Mouse (Mus musculus) intestine, embryonic 14.5 days (tissue): ENCODE data around the gene Gm38431. TPM values are rescaled to one million over a fixed set of nuclear protein-coding genes. Genes with fewer than 3 reads are reported as not detected.

Experiments used
- ATAC-seq: fragments of 200-750 bp; cut with Nextera tagmentation; replicated peaks from 2 replicates; pipeline ENCODE4 v1.8.0; 2017; ENCODE audit warnings: low read depth, moderate number of reproducible peaks, moderate TSS enrichment, moderate library complexity; ENCODE audit not compliant: low FRiP score, low TSS enrichment
- DNase-seq: peaks from one replicate; pipeline ENCODE4 v3.0.0-alpha.2; 2018; ENCODE audit warnings: low spot score
- H3K27ac ChIP-seq: fragments of 300-500 bp; sonication (generic); 2 replicates; pipeline ENCODE4 v1.5.1; 2014; ENCODE audit warnings: low read depth, mild to moderate bottlenecking, control low read depth
- H3K27me3 ChIP-seq: fragments of 300-500 bp; sonication (generic); replicated peaks from 2 replicates; pipeline ENCODE4 v1.6.1; 2014; ENCODE audit warnings: low read length, control low read depth; ENCODE audit not compliant: control insufficient read depth, insufficient read depth
- H3K36me3 ChIP-seq: fragments of 300-500 bp; sonication (generic); 2 replicates; pipeline ENCODE4 v1.6.1; 2014; ENCODE audit warnings: low read length, control low read depth; ENCODE audit not compliant: control insufficient read depth, insufficient read depth
- H3K4me1 ChIP-seq: fragments of 300-500 bp; sonication (generic); replicated peaks from 2 replicates; pipeline ENCODE4 v1.6.1; 2014; ENCODE audit warnings: low read length, control low read depth, mixed read lengths; ENCODE audit not compliant: control insufficient read depth, insufficient read depth
- H3K4me2 ChIP-seq: fragments of 300-500 bp; sonication (generic); 2 replicates; pipeline ENCODE4 v1.6.1; 2014; ENCODE audit warnings: low read length
- H3K4me3 ChIP-seq: fragments of 300-500 bp; sonication (generic); 2 replicates; pipeline ENCODE4 v1.5.1; 2014; ENCODE audit warnings: low read depth, low read length, control low read depth, mixed read lengths
- H3K9ac ChIP-seq: fragments of 300-500 bp; sonication (generic); 2 replicates; pipeline ENCODE4 v1.6.1; 2014; ENCODE audit warnings: mild to moderate bottlenecking, low read length
- H3K9me3 ChIP-seq: fragments of 300-500 bp; sonication (generic); 2 replicates; pipeline ENCODE4 v1.6.1; 2016; ENCODE audit warnings: low read length, control low read depth; ENCODE audit not compliant: control insufficient read depth
- whole genome bisulfite sequencing: fragments of 180-500 bp; shearing (Covaris S2); extraction: QIAGEN DNeasy Blood & Tissue Kit; methylation state at CpG from one replicate; pipeline ENCODE4 v1.1.7; 2014; 5-methylcytosine and 5-hydroxymethylcytosine counted together
- polyA plus RNA-seq: library from polyadenylated mRNA; unstranded; fragments of >200 nt; fragmentation: Nextera tagmentation; extraction: Ambion mirVana; gene quantifications from 2 replicates; pipeline ENCODE4 v1.2.1, GENCODE M21; 2014

Gm38431 gene
- polyA plus RNA-seq, 1 experiment from 2014 or later, result 3.7 TPM

DNA sequence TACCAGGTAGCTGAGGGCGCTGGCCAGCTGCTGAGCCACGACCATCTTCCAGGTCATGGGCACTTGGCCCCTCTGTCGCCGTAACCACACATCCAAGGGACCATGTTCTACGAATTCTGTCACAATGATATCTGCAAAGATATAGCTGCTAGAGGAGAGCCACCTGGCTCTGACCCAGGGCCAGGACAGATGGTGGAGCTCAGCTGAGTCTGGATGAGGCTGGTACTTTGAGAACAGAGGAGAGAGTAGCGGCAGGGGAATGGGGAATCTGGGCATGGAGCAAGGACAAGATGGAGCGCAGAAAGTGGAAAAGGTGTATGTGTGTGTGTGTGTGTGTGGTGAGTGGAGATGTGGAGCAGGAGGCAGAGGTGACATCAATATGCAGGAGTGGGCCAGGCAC is 22.4 kb upstream of the Gm38431 start:
- WGBS, result 88% methylated on average over 7 of the region's 7 CpGs
- no peak overlapping the region for H3K27ac ChIP-seq
- ATAC-seq, result no peak
- no peak overlapping the region for H3K9ac ChIP-seq
- H3K36me3 ChIP-seq, result no peaks in the 10 kb centered on the region
- H3K4me1 ChIP-seq, result no peaks in the 10 kb centered on the region
- DNase-seq, result no peak
- H3K4me2 ChIP-seq, result no peak overlapping the region
- no peaks in the 10 kb centered on the region for H3K9me3 ChIP-seq
- H3K27me3 ChIP-seq, result no peaks in the 10 kb centered on the region
- no peak overlapping the region for H3K4me3 ChIP-seq

DNA sequence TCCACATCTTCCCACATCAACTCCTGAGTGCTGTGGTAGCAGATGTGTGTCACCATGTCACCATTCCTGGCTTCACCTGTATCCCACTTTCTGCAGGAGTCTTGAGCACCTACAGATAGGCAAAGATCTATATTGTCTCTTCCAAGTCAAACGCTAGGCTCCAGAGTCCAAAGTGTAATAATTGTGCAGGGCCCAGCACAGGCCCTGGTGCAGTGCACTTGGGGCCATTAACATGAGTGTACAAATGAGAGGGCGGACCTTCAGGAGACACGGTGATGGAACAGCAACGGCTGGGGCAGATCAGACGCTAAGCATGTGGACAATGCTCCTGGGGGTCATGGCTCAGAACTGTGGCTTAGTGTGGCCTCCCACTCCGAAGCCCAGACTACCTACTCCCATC is 22.0 kb upstream of the Gm38431 start:
- Histone ChIP-seq H3K27ac (no peak overlapping the region), H3K27me3 (no peaks in the 10 kb centered on the region), H3K4me1 (no peaks in the 10 kb centered on the region), H3K36me3 (no peaks in the 10 kb centered on the region), H3K9ac (no peak overlapping the region), H3K9me3 (no peaks in the 10 kb centered on the region), H3K4me2 (no peak overlapping the region), H3K4me3 (no peak overlapping the region)
- 90% methylated on average over 6 of the region's 6 CpGs for WGBS
- no peak for ATAC-seq
- DNase-seq, result no peak

DNA sequence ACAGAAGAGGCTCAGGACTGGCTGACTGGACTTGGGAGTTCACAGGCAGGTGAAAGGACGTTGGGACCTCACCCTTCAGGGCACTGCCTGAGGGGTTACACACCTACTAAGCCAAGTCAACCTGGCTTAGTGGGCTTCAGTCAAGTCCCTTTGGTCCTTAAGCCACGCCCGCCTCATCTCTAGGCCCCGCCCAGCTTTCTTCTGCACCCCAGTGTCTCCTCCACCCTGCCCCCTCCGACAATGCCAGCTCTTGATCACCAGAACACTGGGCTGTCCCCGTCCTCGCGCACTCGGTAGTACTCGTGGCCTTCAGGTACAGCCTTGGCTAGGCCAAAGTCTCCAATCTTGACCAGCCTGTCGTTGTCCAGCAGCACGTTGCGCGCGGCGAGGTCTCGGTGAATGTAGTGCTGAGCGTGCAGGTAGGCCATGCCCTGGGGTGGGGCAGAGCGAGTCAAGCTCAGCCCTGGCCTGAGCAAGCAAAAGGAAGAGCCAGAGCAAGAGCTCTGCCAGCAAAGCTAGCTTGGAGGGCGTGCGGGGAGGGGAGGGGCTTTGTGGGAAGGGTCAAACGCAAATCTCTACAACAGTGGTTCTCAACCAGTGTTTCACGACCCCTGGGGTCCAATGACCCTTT is 15.9 kb upstream of the Gm38431 start:
- 40% methylated on average over 23 of the region's 23 CpGs for WGBS
- H3K4me2 ChIP-seq, result no peak overlapping the region
- ATAC-seq, result 0 out of 2 replicates have a peak, but pooled peaks have one; percentile 28

DNA sequence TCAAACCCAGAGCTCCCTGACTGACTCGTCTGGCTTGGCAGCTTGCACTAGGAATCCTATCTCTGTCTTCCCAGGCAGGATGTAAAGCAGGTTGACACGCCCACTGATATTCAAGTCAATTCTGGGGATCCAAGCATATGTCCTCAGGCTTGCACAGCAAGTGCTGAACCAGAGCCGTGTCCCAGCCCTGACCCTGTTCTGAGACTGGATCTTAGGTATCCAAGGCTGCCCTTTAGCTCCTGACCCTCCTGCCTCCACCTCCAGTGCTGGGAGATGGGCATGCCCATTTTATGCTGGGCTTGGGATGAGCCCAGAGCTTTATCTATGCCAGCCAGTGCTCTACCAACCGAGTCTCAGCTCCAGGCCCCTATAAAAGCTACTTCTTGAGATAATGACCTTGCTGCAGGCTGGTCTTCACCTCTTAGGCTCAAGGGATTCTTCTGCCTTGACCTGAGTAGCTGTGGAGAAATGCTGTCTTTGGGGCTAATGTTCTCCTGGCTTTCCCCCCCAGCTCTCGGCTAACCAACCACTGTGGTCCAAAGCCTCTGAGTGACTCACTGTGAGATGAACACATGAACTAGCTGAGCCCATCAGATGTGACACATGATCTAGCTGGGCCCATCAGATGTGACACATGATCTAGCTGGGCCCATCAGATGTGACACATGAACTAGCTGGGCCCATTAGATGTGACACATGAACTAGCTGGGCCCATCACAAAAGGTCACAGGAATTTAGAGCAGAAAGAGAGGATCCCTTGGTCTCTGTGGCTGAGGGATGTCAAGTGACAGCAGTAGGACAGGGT is 14.2 kb upstream of the Gm38431 start:
- Histone ChIP-seq H3K27ac (no peak overlapping the region), H3K27me3 (no peaks in the 10 kb centered on the region), H3K9ac (no peak overlapping the region), H3K4me1 (peaks cover 3% of the 10 kb centered on the region; the same call in 1 of the 2 replicates), H3K9me3 (no peaks in the 10 kb centered on the region), H3K36me3 (no peaks in the 10 kb centered on the region), H3K4me3 (no peak overlapping the region), H3K4me2 (no peak overlapping the region)
- DNase-seq (no peak), ATAC-seq (no peak)
- WGBS, result 80% methylated on average over 5 of the region's 5 CpGs

More for the DNA sequence above, 15.9 kb upstream of the Gm38431 start:
- Histone ChIP-seq H3K4me3 (no peak overlapping the region), H3K36me3 (no peaks in the 10 kb centered on the region), H3K27me3 (no peaks in the 10 kb centered on the region), H3K4me1 (peaks cover 3% of the 10 kb centered on the region; the same call in 1 of the 2 replicates), H3K9me3 (no peaks in the 10 kb centered on the region), H3K27ac (no peak overlapping the region), H3K9ac (no peak overlapping the region)
- DNase-seq, result no peak

DNA sequence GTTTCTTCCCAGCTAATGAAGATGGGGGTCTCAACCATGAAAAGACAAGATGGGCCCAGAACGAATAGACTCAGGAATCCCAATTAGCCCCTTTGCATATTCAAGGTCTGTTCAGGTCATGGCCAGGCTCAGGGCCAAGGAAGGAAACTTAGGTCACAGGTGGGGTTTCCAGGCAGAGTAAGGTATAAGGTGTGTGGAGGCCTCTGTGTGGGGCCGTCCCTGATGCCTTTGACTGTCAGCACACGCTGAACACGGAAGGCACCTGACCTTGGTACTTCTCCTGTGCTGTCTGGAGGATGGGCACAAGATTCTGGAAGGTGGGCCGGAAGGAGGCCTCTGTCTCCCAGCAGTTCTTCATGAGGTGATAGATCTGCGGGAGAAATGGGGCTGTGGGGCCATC is 13.0 kb upstream of the Gm38431 start:
- Histone ChIP-seq H3K4me3 (no peak overlapping the region), H3K36me3 (no peaks in the 10 kb centered on the region), H3K4me1 (peaks cover 7% of the 10 kb centered on the region; the same call in 1 of the 2 replicates), H3K27me3 (no peaks in the 10 kb centered on the region), H3K9me3 (no peaks in the 10 kb centered on the region), H3K4me2 (no peak overlapping the region), H3K27ac (no peak overlapping the region), H3K9ac (no peak overlapping the region)
- DNase-seq (no peak), ATAC-seq (no peak)
- WGBS, result 83% methylated on average over 6 of the region's 6 CpGs

DNA sequence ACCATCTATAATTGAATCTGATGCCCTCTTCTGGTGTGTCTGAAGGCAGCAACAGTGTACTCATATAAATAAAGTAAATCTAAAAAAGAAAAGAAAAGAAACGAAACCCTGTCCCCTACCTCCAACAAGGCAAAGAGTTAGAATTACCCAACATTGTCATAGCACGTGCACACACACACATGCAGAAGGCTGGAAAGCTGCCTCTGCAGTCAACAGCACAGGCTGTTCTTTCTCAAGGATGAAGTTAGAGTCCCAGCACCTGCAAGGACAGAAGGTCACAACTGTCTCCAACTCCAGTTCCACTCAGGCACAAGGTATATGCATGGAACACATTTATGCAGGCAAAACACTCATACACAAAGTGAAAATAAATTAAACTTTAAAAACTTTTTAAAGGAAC is 10.3 kb upstream of the Gm38431 start:
- no peak overlapping the region for H3K4me3 ChIP-seq
- DNase-seq, result no peak
- 0 out of 2 replicates have a peak, but pooled peaks cover 7% of the 10 kb centered on the region for H3K4me1 ChIP-seq
- no peak overlapping the region for H3K27ac ChIP-seq
- no peak overlapping the region for H3K9ac ChIP-seq
- no peak for ATAC-seq
- H3K9me3 ChIP-seq, result no peaks in the 10 kb centered on the region
- H3K27me3 ChIP-seq, result no peaks in the 10 kb centered on the region
- no peak overlapping the region for H3K4me2 ChIP-seq
- 94% methylated on average over 2 of the region's 2 CpGs for WGBS
- no peaks in the 10 kb centered on the region for H3K36me3 ChIP-seq

DNA sequence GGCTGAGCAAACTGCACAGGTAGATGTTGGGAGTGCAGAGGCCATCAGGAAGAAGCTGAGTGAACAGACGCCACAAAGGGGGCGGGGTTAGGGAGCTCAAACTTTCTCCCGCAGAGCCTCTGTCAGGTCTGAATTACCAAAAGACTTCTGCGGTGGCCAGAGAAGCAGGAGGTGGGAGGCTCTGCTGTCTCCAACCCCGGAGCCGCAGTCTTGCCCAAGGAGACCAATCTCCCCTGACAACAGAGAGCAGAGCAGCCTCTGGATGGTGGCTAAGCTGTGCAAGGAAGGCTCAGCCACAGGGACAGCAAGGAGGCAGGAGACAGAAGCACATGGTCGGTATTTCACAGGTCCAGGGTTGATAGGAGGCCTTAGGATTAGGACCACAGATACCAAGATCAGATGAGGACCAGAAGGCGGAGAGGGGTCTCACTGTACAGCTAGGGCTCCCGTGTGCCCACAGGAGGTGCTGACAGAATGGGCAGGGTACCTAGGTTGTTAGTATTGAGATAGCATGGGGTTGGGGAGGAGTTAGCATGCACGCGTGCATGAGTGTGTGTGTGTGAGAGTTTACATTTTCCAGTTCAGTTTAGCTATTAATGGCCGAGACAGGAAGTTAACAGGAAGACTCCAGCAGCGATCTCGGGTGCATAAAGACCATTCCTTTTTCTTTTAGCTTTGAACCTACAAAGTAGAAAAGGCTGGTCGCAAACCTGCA is 8.8 kb upstream of the Gm38431 start:
- H3K27ac ChIP-seq, result no peak overlapping the region

DNA sequence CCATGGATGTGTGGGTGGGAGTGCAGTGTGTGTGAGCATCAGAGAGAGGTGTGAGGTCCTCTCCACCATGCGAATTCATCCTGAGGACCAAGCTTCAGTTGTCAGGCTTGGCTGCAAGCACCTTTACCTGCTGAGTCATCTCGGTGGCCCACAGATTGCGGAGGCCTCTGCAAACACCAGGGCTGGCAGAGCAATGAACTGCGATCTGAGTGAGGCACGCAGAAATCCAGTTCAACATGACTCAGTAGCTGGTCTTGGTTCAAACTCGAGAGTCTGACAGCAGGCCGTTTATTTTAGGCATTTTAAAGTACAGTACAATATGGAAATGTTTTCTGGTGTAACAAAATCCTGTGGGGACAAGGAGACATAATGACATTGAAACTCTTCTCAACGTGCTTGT is 6.0 kb upstream of the Gm38431 start:
- no peak overlapping the region for H3K27ac ChIP-seq
- H3K4me2 ChIP-seq, result no peak overlapping the region
- H3K4me3 ChIP-seq, result no peak overlapping the region
- H3K9ac ChIP-seq, result no peak overlapping the region
- DNase-seq, result no peak
- H3K9me3 ChIP-seq, result no peaks in the 10 kb centered on the region
- ATAC-seq, result no peak
- 0 out of 2 replicates have a peak, but pooled peaks cover 4% of the 10 kb centered on the region for H3K4me1 ChIP-seq
- no peaks in the 10 kb centered on the region for H3K36me3 ChIP-seq
- 65% methylated on average over 8 of the region's 8 CpGs for WGBS
- no peaks in the 10 kb centered on the region for H3K27me3 ChIP-seq

More for the DNA sequence above, 8.8 kb upstream of the Gm38431 start:
- Histone ChIP-seq H3K4me1 (0 out of 2 replicates have a peak, but pooled peaks cover 7% of the 10 kb centered on the region), H3K36me3 (no peaks in the 10 kb centered on the region), H3K4me2 (no peak overlapping the region), H3K9ac (no peak overlapping the region), H3K4me3 (no peak overlapping the region), H3K9me3 (no peaks in the 10 kb centered on the region), H3K27me3 (no peaks in the 10 kb centered on the region)
- WGBS, result 38% methylated on average over 15 of the region's 15 CpGs
- DNase-seq (no peak), ATAC-seq (no peak)
